Mouse (Mus musculus): ENCODE data around the gene Wnt7a.

Gene Wnt7a

DNA sequence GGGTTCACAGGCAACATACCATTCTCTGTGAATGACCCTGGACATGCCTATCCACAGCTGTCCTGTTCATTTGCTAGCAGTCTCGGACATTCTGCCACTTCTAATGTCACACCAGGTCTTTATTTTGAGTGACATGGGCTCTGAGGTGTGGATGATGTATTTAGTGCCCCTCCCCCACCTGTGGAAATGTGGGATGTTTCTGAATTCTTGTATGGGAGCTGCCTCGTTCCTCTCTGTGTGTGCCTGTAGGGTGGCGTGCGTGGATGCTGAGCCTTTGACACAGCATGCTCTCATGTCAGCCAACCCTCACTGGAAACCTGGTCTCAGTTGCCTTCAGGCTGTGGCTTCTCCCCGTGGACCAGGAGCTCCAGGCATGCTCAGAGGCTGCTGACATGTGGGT is 66.1 kb downstream of the Wnt7a start:
- DNase-seq (ENCODE audit: low spot score in 2 of 2): no peak

DNA sequence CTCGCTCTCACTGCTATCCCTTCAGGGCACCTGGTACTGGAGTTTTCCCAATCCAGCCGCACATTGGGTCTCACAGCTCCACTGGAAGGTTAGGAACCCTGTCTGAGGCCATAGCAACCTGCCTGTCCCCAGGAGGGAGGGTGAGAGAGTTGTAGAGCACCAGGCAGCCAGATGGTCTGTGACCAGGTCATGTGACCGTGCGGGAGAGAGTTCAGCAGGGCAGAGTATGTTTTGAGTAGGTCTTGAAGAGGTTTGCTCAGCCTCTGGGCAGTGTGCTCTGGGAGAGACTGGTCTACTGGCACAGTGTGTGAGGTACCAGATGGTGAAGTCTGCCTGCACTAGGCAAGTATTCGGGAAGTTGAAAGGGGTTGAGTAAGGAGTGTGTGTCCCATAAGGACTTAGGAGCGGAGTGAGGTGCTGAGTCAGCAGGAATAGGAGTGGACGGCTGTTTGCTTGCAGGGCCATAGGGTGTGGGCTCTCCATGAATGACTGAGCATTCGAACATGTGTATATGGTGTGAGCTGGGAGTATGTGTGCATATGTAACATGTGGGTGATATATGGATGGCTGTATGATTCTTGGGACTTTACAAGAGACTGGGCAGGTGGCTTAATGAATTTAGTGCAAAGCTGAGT is 71.4 kb downstream of the Wnt7a start:
- peak in 1 of 2 experiments; percentile 13 for DNase-seq (ENCODE audit: low spot score in 2 of 2)

DNA sequence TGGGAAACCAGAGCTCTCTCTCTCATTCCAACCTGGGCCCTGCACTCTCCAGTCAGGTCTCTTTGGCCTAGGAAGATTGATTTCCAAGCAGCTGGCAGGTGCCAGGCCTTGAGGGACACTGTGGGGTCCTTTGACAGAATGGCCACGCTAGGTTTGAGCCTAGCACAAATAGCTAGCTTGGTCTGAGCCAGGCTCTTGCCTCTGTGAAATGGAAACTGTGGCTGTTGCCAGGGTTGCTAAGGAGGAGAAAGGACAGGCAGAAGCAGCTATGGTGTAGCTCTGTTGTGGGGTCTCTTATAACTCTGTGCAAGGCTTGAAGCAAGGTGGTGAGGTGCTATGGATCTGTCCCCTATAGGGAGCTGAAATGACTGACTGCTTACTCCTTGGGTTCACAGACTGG is 75.7 kb downstream of the Wnt7a start:
- DNase-seq (ENCODE audit: low spot score in 2 of 2): no peak

DNA sequence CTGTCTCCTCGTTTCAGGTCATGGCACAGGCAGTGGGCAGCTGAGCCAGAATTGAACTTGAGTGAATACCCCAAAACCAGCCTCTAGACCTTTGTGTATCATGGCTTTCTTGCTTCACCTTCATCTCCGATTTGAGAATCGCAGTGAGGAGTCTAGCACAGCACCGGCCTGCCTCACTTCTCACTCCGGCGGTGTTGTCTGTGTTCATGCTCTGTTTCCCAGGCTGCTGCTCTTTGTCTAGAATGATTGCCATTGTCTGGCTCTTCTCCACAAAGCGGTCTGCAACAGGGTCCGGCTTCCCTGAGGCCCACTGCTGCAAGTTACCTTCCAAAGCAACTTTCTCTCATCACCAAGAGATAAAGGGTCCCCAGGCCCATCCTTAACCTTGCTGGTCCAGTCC is 79.3 kb downstream of the Wnt7a start:
- no peak for DNase-seq (ENCODE audit: low spot score in 2 of 2)

DNA sequence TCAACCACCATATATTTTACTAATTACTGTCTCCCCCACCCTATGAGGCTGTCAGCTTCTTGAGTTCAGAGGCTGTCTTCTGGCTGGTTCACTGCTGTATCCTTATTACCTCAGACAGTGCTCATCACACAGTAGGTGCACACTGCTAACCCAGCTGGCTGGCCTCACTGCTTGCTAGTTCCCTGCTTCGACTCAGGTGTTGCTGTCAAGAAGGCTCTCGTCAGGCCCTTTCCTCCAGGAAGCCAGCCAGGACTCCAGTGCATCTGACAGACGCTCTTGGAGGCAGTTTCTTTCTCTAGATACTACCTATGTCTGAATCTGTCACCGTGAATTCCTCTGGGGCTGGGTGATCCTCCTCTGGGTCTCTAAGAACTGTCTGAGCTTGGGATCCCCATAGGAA is 85.6 kb downstream of the Wnt7a start:
- DNase-seq (ENCODE audit: low spot score in 2 of 2): no peak

DNA sequence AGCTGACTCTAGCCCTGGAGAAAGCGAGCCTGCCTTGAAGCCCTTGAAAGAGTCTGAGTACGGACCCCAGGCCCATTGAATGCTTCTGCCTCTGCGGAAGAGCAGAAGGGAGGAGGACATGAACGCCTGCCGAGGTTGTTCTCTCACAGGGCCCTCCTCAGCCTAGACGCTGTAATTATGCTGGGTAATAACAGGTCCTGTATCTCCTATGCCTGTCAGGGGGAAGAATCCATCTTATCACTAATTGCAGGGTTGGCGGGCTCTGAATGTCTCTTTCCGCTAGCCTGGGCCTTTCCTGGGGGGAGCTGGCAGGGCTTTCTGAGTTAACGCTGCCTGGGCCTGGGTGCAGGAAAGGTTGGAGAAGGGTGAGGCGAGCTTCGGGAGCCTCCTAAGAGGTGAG is 86.4 kb downstream of the Wnt7a start:
- no peak for DNase-seq (ENCODE audit: low spot score in 2 of 2)

DNA sequence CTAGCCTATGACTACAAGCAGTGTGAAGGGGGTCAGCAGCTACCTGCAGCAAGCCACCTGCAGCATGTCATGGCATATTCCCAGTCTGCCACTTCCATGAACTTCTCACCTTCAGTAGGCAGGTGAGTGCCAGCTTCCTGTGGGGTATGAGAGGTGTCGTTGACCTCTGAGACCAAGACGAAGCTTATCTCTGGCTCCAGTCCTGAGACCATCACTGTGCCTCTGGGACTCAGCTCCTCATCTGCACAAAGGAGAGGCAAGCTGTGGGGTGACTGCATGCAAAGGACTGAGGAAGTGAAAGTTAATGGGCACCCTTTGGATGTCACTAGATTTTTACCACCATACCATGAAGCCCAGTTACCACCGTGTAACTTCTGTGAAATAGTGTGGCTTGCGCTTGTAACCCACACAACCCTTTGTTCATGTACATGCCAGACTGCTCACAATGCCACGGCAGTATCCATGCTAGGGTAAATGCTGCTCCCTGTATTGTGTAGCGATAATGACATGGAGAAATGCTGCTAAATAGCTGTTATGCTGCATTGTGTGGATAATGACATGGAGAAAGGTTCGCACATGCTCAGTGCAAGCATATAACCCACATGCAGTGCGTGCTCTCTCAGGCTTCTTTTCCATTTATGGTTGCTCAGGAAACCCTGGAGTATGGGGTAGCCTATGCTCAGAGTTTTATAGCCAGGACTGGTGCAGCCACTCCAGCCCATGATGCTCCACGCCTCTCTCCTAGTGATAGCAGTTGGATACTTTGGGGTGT is 89.0 kb downstream of the Wnt7a start:
- no peak for DNase-seq (ENCODE audit: low spot score in 2 of 2)

Measured in cerebellum, postnatal 4 days (tissue).